Mouse (Mus musculus) lung, postnatal 0 days (tissue): Measurements from ENCODE around the gene Klrb1a. TPM values are rescaled to one million over a fixed set of nuclear protein-coding genes. Genes with fewer than 3 reads are reported as not detected.

Experiments
- ATAC-seq: fragments of 200-750 bp; cut with Nextera tagmentation; 2 replicates; pipeline ENCODE4 v1.8.0; 2017; ENCODE audit warnings: moderate library complexity
- DNase-seq: peaks from one replicate; pipeline ENCODE4 v3.0.0-alpha.2; 2016; ENCODE audit warnings: low spot score
- H3K27ac ChIP-seq: fragments of 300-500 bp; sonication (generic); 2 replicates; pipeline ENCODE4 v1.5.1; 2014; ENCODE audit warnings: antibody characterized with exemption, mild to moderate bottlenecking, low read length, mixed read lengths
- H3K27me3 ChIP-seq: fragments of 300-500 bp; sonication (generic); replicated peaks from 2 replicates; pipeline ENCODE4 v1.6.1; 2014; ENCODE audit warnings: low read length, mixed read lengths; ENCODE audit not compliant: insufficient read depth
- H3K36me3 ChIP-seq: fragments of 300-500 bp; sonication (generic); 2 replicates; pipeline ENCODE4 v1.6.1; 2014; ENCODE audit warnings: low read length, mixed read lengths; ENCODE audit not compliant: insufficient read depth
- H3K4me1 ChIP-seq: fragments of 300-500 bp; sonication (generic); 2 replicates; pipeline ENCODE4 v1.6.1; 2014; ENCODE audit warnings: antibody characterized with exemption, low read depth, low read length, mixed read lengths; ENCODE audit not compliant: insufficient read depth
- H3K4me2 ChIP-seq: fragments of 300-500 bp; sonication (generic); replicated peaks from 2 replicates; pipeline ENCODE4 v1.6.1; 2014; ENCODE audit warnings: low read depth, mild to moderate bottlenecking, low read length, moderate library complexity, mixed read lengths
- H3K4me3 ChIP-seq: fragments of 300-500 bp; sonication (generic); 2 replicates; pipeline ENCODE4 v1.5.1; 2014; ENCODE audit warnings: low read depth, low read length
- H3K9ac ChIP-seq: fragments of 300-500 bp; sonication (generic); replicated peaks from 2 replicates; pipeline ENCODE4 v1.6.1; 2014; ENCODE audit warnings: low read depth, mild to moderate bottlenecking
- H3K9me3 ChIP-seq: fragments of 300-500 bp; sonication (generic); 2 replicates; pipeline ENCODE4 v1.6.1; 2016; ENCODE audit warnings: low read length, mixed read lengths
- CTCF ChIP-seq: IDR thresholded peaks from 2 replicates; pipeline ENCODE4 v1.5.1; 2016; ENCODE audit warnings: antibody characterized with exemption, mild to moderate bottlenecking
- EP300 ChIP-seq: IDR thresholded peaks from 2 replicates; pipeline ENCODE4 v1.6.1; 2016; ENCODE audit warnings: antibody characterized with exemption, mild to moderate bottlenecking, control low read depth
- WGBS: fragments of 180-500 bp; shearing (Covaris S2); extraction: QIAGEN DNeasy Blood & Tissue Kit; methylation state at CpG from one replicate; pipeline ENCODE4 v1.1.7; 2014; 5-methylcytosine and 5-hydroxymethylcytosine counted together
- polyA plus RNA-seq: library from polyadenylated mRNA; unstranded; fragments of >200 nt; fragmentation: Nextera tagmentation; extraction: Ambion mirVana; gene quantifications from 2 replicates; pipeline ENCODE4 v1.2.1, GENCODE M21; 2015

The Klrb1a gene
- polyA plus RNA-seq, 1 experiment from 2014 or later, result not detected

- no peaks in the 10 kb centered on the region for H3K36me3 ChIP-seq
- WGBS, result 88% methylated on average over 11 of the region's 11 CpGs
- ATAC-seq (no peak), DNase-seq (no peak)
- H3K4me1 ChIP-seq, result no peaks in the 10 kb centered on the region
- no peak overlapping the region for H3K4me3 ChIP-seq
- H3K9ac ChIP-seq, result no peak overlapping the region
- H3K27ac ChIP-seq, result no peak overlapping the region
- H3K9me3 ChIP-seq, result no peaks in the 10 kb centered on the region
- H3K4me2 ChIP-seq, result no peak overlapping the region
- H3K27me3 ChIP-seq, result no peaks in the 10 kb centered on the region
- TF ChIP-seq EP300, result no peak
- no peak for TF ChIP-seq CTCF
These were observed 56.7 kb downstream of the Klrb1a start for GRCm38 (mm10) chr6:128566589-128566988.

Other genes starting within 250 kb of the Klrb1a start
- gene Tex52, start 248.1 kb downstream of the Klrb1a start, polyA plus RNA-seq, result 0.13 and 0.17 TPM in 2 replicates
- gene Gm44596, start 248.0 kb downstream of the Klrb1a start, polyA plus RNA-seq, result not detected in 2 replicates
- 1.0 and 1.2 TPM in 2 replicates for gene Nrip2, start 224.2 kb downstream of the Klrb1a start, polyA plus RNA-seq
- 16.4 and 19.8 TPM in 2 replicates for gene Itfg2, start 198.6 kb downstream of the Klrb1a start, polyA plus RNA-seq
- 156 and 165 TPM in 2 replicates for gene Fkbp4, start 184.9 kb downstream of the Klrb1a start, polyA plus RNA-seq
- 0.14 and 0.35 TPM in 2 replicates for gene Pzp, start 96.8 kb downstream of the Klrb1a start, polyA plus RNA-seq
- 10.1 and 10.8 TPM in 2 replicates for gene A2ml1, start 41.9 kb downstream of the Klrb1a start, polyA plus RNA-seq
- not detected in 2 replicates for gene Clec2h, start 38.9 kb upstream of the Klrb1a start, polyA plus RNA-seq
- not detected in 2 replicates for gene Klrb1, start 99.5 kb upstream of the Klrb1a start, polyA plus RNA-seq
- 0.41 and 0.50 TPM in 2 replicates for gene Klrb1c, start 165.7 kb upstream of the Klrb1a start, polyA plus RNA-seq
- gene Gm44511, start 202.8 kb upstream of the Klrb1a start, polyA plus RNA-seq, result 0.26 TPM in 1 of 2 replicates, not detected in the other
- gene Klrb1b, start 202.8 kb upstream of the Klrb1a start, polyA plus RNA-seq, result 0.26 and 0.35 TPM in 2 replicates